Mouse (Mus musculus) liver, embryonic 14.5 days (tissue): ENCODE data around the gene Igflr1.

Source experiments
- CTCF ChIP-seq: IDR thresholded peaks from 2 replicates; pipeline ENCODE4 v1.5.1; 2016; ENCODE audit warnings: antibody characterized with exemption, low read depth, control low read depth
- EP300 ChIP-seq: IDR thresholded peaks from 2 replicates; pipeline ENCODE4 v1.6.1; 2016; ENCODE audit warnings: antibody characterized with exemption, low read depth

GRCm38 (mm10) chr7:30593579-30594509, 28.6 kb downstream of the Igflr1 start:
- TF ChIP-seq CTCF (no peak), EP300 (no peak)
